11 mouse cellular contexts compared by ENCODE assay signal in the genomic region with DNA sequence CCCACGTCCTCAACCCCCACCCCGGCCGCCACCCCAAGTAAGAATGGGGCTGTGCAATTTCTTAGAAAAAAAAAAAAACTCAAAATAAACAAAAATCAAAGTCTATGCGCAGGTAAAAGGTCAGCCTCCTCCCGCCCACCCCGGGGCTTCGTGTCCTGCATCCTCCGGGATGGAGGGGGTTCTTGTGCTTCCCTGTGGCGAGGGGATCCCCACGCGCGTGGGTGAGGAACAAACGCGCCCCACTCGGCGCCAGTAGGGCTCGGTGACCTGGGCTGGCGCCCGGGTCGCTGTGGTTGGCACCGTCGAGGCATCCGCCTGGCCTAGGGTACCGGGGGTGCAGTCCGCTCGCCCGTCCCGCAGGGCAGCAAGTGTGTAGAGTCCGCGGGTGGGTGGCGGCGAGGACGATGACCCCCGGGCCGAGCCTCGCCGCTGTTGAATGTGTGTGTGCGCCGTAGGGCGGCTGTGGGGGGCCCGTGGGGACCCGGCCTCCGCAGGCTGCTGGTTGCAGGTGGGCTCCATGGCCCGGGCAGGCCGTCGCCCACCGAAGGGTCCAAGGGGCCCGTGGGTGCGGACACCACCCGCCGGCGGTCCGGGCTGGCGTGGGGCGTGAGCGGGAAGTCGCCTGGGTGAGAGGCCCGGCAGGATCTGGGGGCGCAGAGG. TPM values are rescaled to one million over a fixed set of nuclear protein-coding genes. Genes with fewer than 3 reads are reported as not detected.
DNase-seq lines count a peak whose midpoint lies in the region; ATAC-seq and TF ChIP-seq lines count a peak whose summit lies in the region.
"Had no signal": no experiment of that assay in that cellular context is flagged by ENCODE, and none has a peak within 500 bp of the region (broad histone marks: within the 10 kb centered on the region; RNA-seq: fewer than 3 reads in every experiment).

No protein-coding gene starts in this region.

- peak overlapping the region; percentile 59; the same call in 1 of the 2 replicates for H3K4me3 ChIP-seq in kidney, adult 2 months (ENCODE audit: insufficient read depth, low read depth, low read length)
- H3K4me3 ChIP-seq in embryonic facial prominence, embryonic 15.5 days (replicated peaks): peak overlapping the region; percentile 40
- peak overlapping the region; percentile 51 for H3K4me3 ChIP-seq in intestine, embryonic 16.5 days (ENCODE audit: low read length)
- peak overlapping the region; percentile 25 for H3K4me3 ChIP-seq in neural tube, embryonic 12.5 days
- H3K4me3 ChIP-seq in gastrocnemius, adult 2 months: no peak overlapping the region

- H3K4me2 ChIP-seq in embryonic facial prominence, embryonic 15.5 days (replicated peaks): peak overlapping the region; percentile 71
- peak overlapping the region; percentile 93 for H3K4me2 ChIP-seq in intestine, embryonic 16.5 days (ENCODE audit: low read depth, low read length)
- H3K4me2 ChIP-seq in neural tube, embryonic 12.5 days (replicated peaks): peak overlapping the region; percentile 58

- intact Hi-C loops in gastrocnemius, adult 2 months (cut with DNase I): no loop called here

- H3K9ac ChIP-seq in embryonic facial prominence, embryonic 15.5 days: no peak overlapping the region
- H3K9ac ChIP-seq in intestine, embryonic 16.5 days (ENCODE audit: low read depth, low read length): peak overlapping the region; percentile 67
- no peak overlapping the region for H3K9ac ChIP-seq in neural tube, embryonic 12.5 days

- peaks cover 10% of the 10 kb centered on the region for H3K9me3 ChIP-seq in embryonic facial prominence, embryonic 15.5 days (replicated peaks)
- peaks cover 12% of the 10 kb centered on the region for H3K9me3 ChIP-seq in intestine, embryonic 16.5 days (ENCODE audit: control insufficient read depth, low read length)
- H3K9me3 ChIP-seq in neural tube, embryonic 12.5 days: peaks cover 13% of the 10 kb centered on the region

- no peak for DNase-seq in kidney, adult 2 months
- DNase-seq in kidney, postnatal 4 days: no peak
- no peak for DNase-seq in gastrocnemius, adult 2 months
- DNase-seq in frontal cortex, postnatal 10 days (ENCODE audit: low spot score in 2 of 2): no peak
- DNase-seq: gastrocnemius, postnatal 36 days; thymus, postnatal 4 days had no signal

- H3K27ac ChIP-seq in kidney, adult 2 months (ENCODE audit: insufficient read depth, low read depth, low read length): no peak overlapping the region
- H3K27ac ChIP-seq in embryonic facial prominence, embryonic 15.5 days (replicated peaks): no peak overlapping the region
- no peak overlapping the region for H3K27ac ChIP-seq in intestine, embryonic 16.5 days (ENCODE audit: low read length)
- H3K27ac ChIP-seq in neural tube, embryonic 12.5 days: no peak overlapping the region
- no peak overlapping the region for H3K27ac ChIP-seq in gastrocnemius, adult 2 months

- H3K27me3 ChIP-seq in kidney, adult 2 months (replicated peaks; ENCODE audit: control insufficient read depth, insufficient read depth, low read length): no peaks in the 10 kb centered on the region
- H3K27me3 ChIP-seq in embryonic facial prominence, embryonic 15.5 days: peaks cover 59% of the 10 kb centered on the region
- H3K27me3 ChIP-seq in intestine, embryonic 16.5 days (replicated peaks; ENCODE audit: control insufficient read depth, insufficient read depth, low read length): peaks cover 51% of the 10 kb centered on the region
- H3K27me3 ChIP-seq in neural tube, embryonic 12.5 days (replicated peaks): peaks cover 68% of the 10 kb centered on the region

- TF ChIP-seq CTCF in kidney, adult 2 months (conservative IDR thresholded peaks at IDR 0.05; ENCODE audit: insufficient read depth, insufficient read length, low read depth, low read length): no peak
- no peak for TF ChIP-seq CTCF in gastrocnemius, adult 2 months (IDR thresholded peaks at IDR 0.05)

- 44% methylated on average over 59 of the region's 59 CpGs for WGBS in kidney, adult 2 months
- WGBS in embryonic facial prominence, embryonic 15.5 days: 53% methylated on average over 59 of the region's 59 CpGs
- WGBS in intestine, embryonic 16.5 days: 39% methylated on average over 59 of the region's 59 CpGs
- WGBS in neural tube, embryonic 12.5 days: 37% methylated on average over 59 of the region's 59 CpGs

- no peaks in the 10 kb centered on the region for H3K4me1 ChIP-seq in kidney, adult 2 months (ENCODE audit: control insufficient read depth, insufficient read depth, low read length)
- H3K4me1 ChIP-seq in embryonic facial prominence, embryonic 15.5 days: peaks cover 21% of the 10 kb centered on the region
- peaks cover 18% of the 10 kb centered on the region for H3K4me1 ChIP-seq in intestine, embryonic 16.5 days (ENCODE audit: control insufficient read depth, insufficient read depth, low read length)
- H3K4me1 ChIP-seq in neural tube, embryonic 12.5 days: peaks cover 14% of the 10 kb centered on the region

- 0 out of 2 replicates have a peak, but pooled peaks have one; percentile 7 for ATAC-seq in embryonic facial prominence, embryonic 15.5 days (ENCODE audit: insufficient number of reproducible peaks, low FRiP score, low TSS enrichment, low read depth)
- peak; percentile 4; the same call in 1 of the 2 replicates for ATAC-seq in intestine, embryonic 16.5 days
- 0 out of 2 replicates have a peak, but pooled peaks have one; percentile 17 for ATAC-seq in neural tube, embryonic 12.5 days (ENCODE audit: low FRiP score, low read depth)
- ATAC-seq in CD4-positive, CD25-positive, alpha-beta regulatory T cell, adult 4 months: no peak

- H3K36me3 ChIP-seq in kidney, adult 2 months (ENCODE audit: control insufficient read depth, insufficient read depth, low read length): no peaks in the 10 kb centered on the region
- no peaks in the 10 kb centered on the region for H3K36me3 ChIP-seq in embryonic facial prominence, embryonic 15.5 days
- H3K36me3 ChIP-seq in intestine, embryonic 16.5 days (ENCODE audit: control insufficient read depth, insufficient read depth, low read length): no peaks in the 10 kb centered on the region; the same call in 1 of the 2 replicates
- peaks cover 35% of the 10 kb centered on the region for H3K36me3 ChIP-seq in neural tube, embryonic 12.5 days

- no peak for TF ChIP-seq POLR2A in kidney, adult 2 months (IDR thresholded peaks at IDR 0.05; ENCODE audit: low read depth, low read length)

RNA-seq across cellular contexts. Expression of gene Lrg1, which starts 2.0 kb away (rescaled TPM):
- 9.9 and 16.1 TPM in 2 replicates for polyA plus RNA-seq in kidney, adult 2 months (2012; rRNA removed)
- polyA plus RNA-seq in embryonic facial prominence, embryonic 15.5 days (2015; fragmentation: Nextera tagmentation; extraction: Ambion mirVana): 1.4 and 1.8 TPM in 2 replicates
- polyA plus RNA-seq in intestine, embryonic 16.5 days (2015; fragmentation: Nextera tagmentation; extraction: Ambion mirVana): 0.47 and 0.57 TPM in 2 replicates
- polyA plus RNA-seq in neural tube, embryonic 12.5 days (2016; fragmentation: Nextera tagmentation; extraction: Ambion mirVana): 0.14 TPM in 1 of 2 replicates, not detected in the other
- total RNA-seq in gastrocnemius, adult 2 months (2021): 10 to 100 TPM; 13.2 to 25.5 TPM
- not detected for polyA plus RNA-seq in CD4-positive, CD25-positive, alpha-beta regulatory T cell, adult 4 months (2017; shearing (Covaris generic))
- total RNA-seq: MEL had no signal

RNA-seq across cellular contexts. Expression of gene Plin5, which starts 6.4 kb away (rescaled TPM):
- polyA plus RNA-seq in kidney, adult 2 months (2012; rRNA removed): 8.4 and 10.1 TPM in 2 replicates
- polyA plus RNA-seq in embryonic facial prominence, embryonic 15.5 days (2015; fragmentation: Nextera tagmentation; extraction: Ambion mirVana): 0.72 and 1.2 TPM in 2 replicates
- polyA plus RNA-seq in intestine, embryonic 16.5 days (2015; fragmentation: Nextera tagmentation; extraction: Ambion mirVana): 0.48 and 0.57 TPM in 2 replicates
- polyA plus RNA-seq in neural tube, embryonic 12.5 days (2016; fragmentation: Nextera tagmentation; extraction: Ambion mirVana): 0.30 and 0.38 TPM in 2 replicates
- 10 to 100 TPM; 22.9 to 55.7 TPM for total RNA-seq in gastrocnemius, adult 2 months (2021)
- polyA plus RNA-seq in CD4-positive, CD25-positive, alpha-beta regulatory T cell, adult 4 months (2017; shearing (Covaris generic)): not detected
- total RNA-seq: MEL had no signal

RNA-seq across cellular contexts. Expression of gene Plin4, which starts 14.2 kb away (rescaled TPM):
- 14.4 and 23.3 TPM in 2 replicates for polyA plus RNA-seq in kidney, adult 2 months (2012; rRNA removed)
- polyA plus RNA-seq in embryonic facial prominence, embryonic 15.5 days (2015; fragmentation: Nextera tagmentation; extraction: Ambion mirVana): 0.08 TPM in 1 of 2 replicates, not detected in the other
- polyA plus RNA-seq in intestine, embryonic 16.5 days (2015; fragmentation: Nextera tagmentation; extraction: Ambion mirVana): 0.11 and 0.23 TPM in 2 replicates
- polyA plus RNA-seq in neural tube, embryonic 12.5 days (2016; fragmentation: Nextera tagmentation; extraction: Ambion mirVana): 0.05 and 0.10 TPM in 2 replicates
- 100 to 1,000 TPM; 255 to 281 TPM for total RNA-seq in gastrocnemius, adult 2 months (2021)
- not detected for polyA plus RNA-seq in CD4-positive, CD25-positive, alpha-beta regulatory T cell, adult 4 months (2017; shearing (Covaris generic))

RNA-seq across cellular contexts. Expression of gene Sema6b, which starts 16.3 kb away (rescaled TPM):
- polyA plus RNA-seq in kidney, adult 2 months (2012; rRNA removed): 3.8 and 4.1 TPM in 2 replicates
- polyA plus RNA-seq in embryonic facial prominence, embryonic 15.5 days (2015; fragmentation: Nextera tagmentation; extraction: Ambion mirVana): 4.2 and 4.6 TPM in 2 replicates
- 0.81 and 0.99 TPM in 2 replicates for polyA plus RNA-seq in intestine, embryonic 16.5 days (2015; fragmentation: Nextera tagmentation; extraction: Ambion mirVana)
- polyA plus RNA-seq in neural tube, embryonic 12.5 days (2016; fragmentation: Nextera tagmentation; extraction: Ambion mirVana): 12.5 and 13.0 TPM in 2 replicates
- total RNA-seq in gastrocnemius, adult 2 months (2021): 1 to 10 TPM; 1.9 to 3.2 TPM
- polyA plus RNA-seq in CD4-positive, CD25-positive, alpha-beta regulatory T cell, adult 4 months (2017; shearing (Covaris generic)): not detected

RNA-seq across cellular contexts. Expression of gene Tnfaip8l1, which starts 38.5 kb away (rescaled TPM):
- 1.7 and 2.7 TPM in 2 replicates for polyA plus RNA-seq in kidney, adult 2 months (2012; rRNA removed)
- polyA plus RNA-seq in embryonic facial prominence, embryonic 15.5 days (2015; fragmentation: Nextera tagmentation; extraction: Ambion mirVana): 13.9 and 14.5 TPM in 2 replicates
- polyA plus RNA-seq in intestine, embryonic 16.5 days (2015; fragmentation: Nextera tagmentation; extraction: Ambion mirVana): 10.6 and 12.7 TPM in 2 replicates
- polyA plus RNA-seq in neural tube, embryonic 12.5 days (2016; fragmentation: Nextera tagmentation; extraction: Ambion mirVana): 8.9 and 9.8 TPM in 2 replicates
- under 1 TPM; 0.25 to 0.43 TPM for total RNA-seq in gastrocnemius, adult 2 months (2021)
- 10 to 100 TPM; 30.3 to 43.4 TPM for polyA plus RNA-seq in CD4-positive, CD25-positive, alpha-beta regulatory T cell, adult 4 months (2017; shearing (Covaris generic))

Comparison
In these comparisons a context has a peak if more than half of its experiments do, and no peak if none do; other contexts are left out.
1. RNA of gene Plin4, which starts 14.2 kb away (polyA plus RNA-seq): 14.4 to 23.3 TPM in kidney, adult 2 months; 0.11 to 0.23 TPM in intestine, embryonic 16.5 days, 0.08 TPM in embryonic facial prominence, embryonic 15.5 days, 0.05 to 0.10 TPM in neural tube, embryonic 12.5 days and not detected in CD4-positive, CD25-positive, alpha-beta regulatory T cell, adult 4 months; every median in the first group is over 10 times any median in the second.
2. Peak in every context shown above with its lines, with median percentiles within 50 percentile points of each other: H3K4me2 ChIP-seq.